Mouse (Mus musculus): ENCODE data around the gene Cyth2.

Cyth2 gene

GRCm38 (mm10) chr7:45814841-45815240 is 460 bp upstream of the Cyth2 start:
- CTCF ChIA-PET, result interaction anchor here (0.6 kb wide), 1 partner anchor 48 kb away, joined by 3 read pairs; no protein-coding TSS in a partner anchor

- CTCF ChIA-PET, result no interaction called here
Measured at GRCm38 (mm10) chr7:45812921-45813320, 1.5 kb downstream of the Cyth2 start.

GRCm38 (mm10) chr7:45809276-45810075 is 4.9 kb downstream of the Cyth2 start:
- CTCF ChIA-PET, result no interaction called here

- CTCF ChIA-PET, result interaction anchor here (0.7 kb wide), 1 partner anchor 25 kb away, joined by 10 read pairs; no protein-coding TSS in a partner anchor
Measured at GRCm38 (mm10) chr7:45808471-45808870, 5.9 kb downstream of the Cyth2 start.

- CTCF ChIA-PET, result no interaction called here
Measured at GRCm38 (mm10) chr7:45805941-45806340, 8.4 kb downstream of the Cyth2 start.

GRCm38 (mm10) chr7:45802551-45802950 is 11.8 kb downstream of the Cyth2 start:
- CTCF ChIA-PET, result no interaction called here

- CTCF ChIA-PET, result interaction anchor here (0.7 to 1.4 kb wide), 6 partner anchors 16 to 93 kb away, joined by 3 to 25 read pairs (median 4); no protein-coding TSS in a partner anchor
Measured at GRCm38 (mm10) chr7:45801348-45801747, 13.0 kb downstream of the Cyth2 start.

GRCm38 (mm10) chr7:45800546-45801204 is 13.7 kb downstream of the Cyth2 start:
- CTCF ChIA-PET, result interaction anchor here (0.7 to 1.4 kb wide), 6 partner anchors 15 to 122 kb away, joined by 3 to 25 read pairs (median 4); no protein-coding TSS in a partner anchor

- CTCF ChIA-PET, result interaction anchor here (0.7 kb wide), 2 partner anchors 26 to 83 kb away, joined by 3 to 11 read pairs; no protein-coding TSS in a partner anchor
Measured at GRCm38 (mm10) chr7:45800001-45800400, 14.4 kb downstream of the Cyth2 start.

GRCm38 (mm10) chr7:45798931-45799330 is 15.4 kb downstream of the Cyth2 start:
- CTCF ChIA-PET, result interaction anchor here (0.7 kb wide), 2 partner anchors 60 to 585 kb away, joined by 3 read pairs; no protein-coding TSS in a partner anchor

GRCm38 (mm10) chr7:45798511-45798836 is 15.9 kb downstream of the Cyth2 start:
- CTCF ChIA-PET, result no interaction called here

GRCm38 (mm10) chr7:45797661-45798510 is 16.5 kb downstream of the Cyth2 start:
- CTCF ChIA-PET, result no interaction called here

- CTCF ChIA-PET, result no interaction called here
Measured at GRCm38 (mm10) chr7:45796950-45797349, 17.4 kb downstream of the Cyth2 start.

GRCm38 (mm10) chr7:45794971-45795370 is 19.4 kb downstream of the Cyth2 start:
- CTCF ChIA-PET, result no interaction called here

- CTCF ChIA-PET, result no interaction called here
Measured at GRCm38 (mm10) chr7:45793969-45794585, 20.3 kb downstream of the Cyth2 start.

GRCm38 (mm10) chr7:45793240-45793639 is 21.1 kb downstream of the Cyth2 start:
- CTCF ChIA-PET, result no interaction called here

GRCm38 (mm10) chr7:45791756-45792490 is 22.5 kb downstream of the Cyth2 start:
- CTCF ChIA-PET, result no interaction called here

- CTCF ChIA-PET, result no interaction called here
Measured at GRCm38 (mm10) chr7:45790721-45791120, 23.7 kb downstream of the Cyth2 start.

- CTCF ChIA-PET, result no interaction called here
Measured at GRCm38 (mm10) chr7:45787642-45788041, 26.7 kb downstream of the Cyth2 start.

- CTCF ChIA-PET, result no interaction called here
Measured at GRCm38 (mm10) chr7:45786661-45787413, 27.5 kb downstream of the Cyth2 start.

Measured in spleen, embryonic (tissue).